Mouse (Mus musculus) hindbrain, embryonic 10.5 days (tissue): ENCODE data around the gene Usp38. TPM values are rescaled to one million over a fixed set of nuclear protein-coding genes. Genes with fewer than 3 reads are reported as not detected.

Experiments
- DNase-seq: peaks from one replicate; pipeline ENCODE4 v3.0.0-alpha.2; 2017; ENCODE audit warnings: low spot score
- H3K27ac ChIP-seq: fragments of 300-500 bp; sonication (generic); 2 replicates; pipeline ENCODE4 v1.5.1; 2016; ENCODE audit warnings: mild to moderate bottlenecking, moderate library complexity
- H3K27me3 ChIP-seq: fragments of 300-500 bp; sonication (generic); 2 replicates; pipeline ENCODE4 v1.6.1; 2016; ENCODE audit warnings: mild to moderate bottlenecking; ENCODE audit not compliant: poor library complexity, insufficient read depth, severe bottlenecking
- H3K36me3 ChIP-seq: fragments of 300-500 bp; sonication (generic); 2 replicates; pipeline ENCODE4 v1.6.1; 2016; ENCODE audit warnings: mild to moderate bottlenecking, moderate library complexity
- H3K4me1 ChIP-seq: fragments of 300-500 bp; sonication (generic); replicated peaks from 2 replicates; pipeline ENCODE4 v1.6.1; 2016; ENCODE audit warnings: mild to moderate bottlenecking
- H3K4me3 ChIP-seq: fragments of 300-500 bp; sonication (generic); 2 replicates; pipeline ENCODE4 v1.5.1; 2016; ENCODE audit warnings: mild to moderate bottlenecking, moderate library complexity
- H3K9me3 ChIP-seq: fragments of 300-500 bp; sonication (generic); 2 replicates; pipeline ENCODE4 v1.6.1; 2016; ENCODE audit warnings: mild to moderate bottlenecking, moderate library complexity
- WGBS: fragments of 180-500 bp; shearing (Covaris S2); methylation state at CpG from one replicate; pipeline ENCODE4 v1.1.7; 2016; 5-methylcytosine and 5-hydroxymethylcytosine counted together
- polyA plus RNA-seq: library from polyadenylated mRNA; unstranded; fragments of >200 nt; fragmentation: Nextera tagmentation; extraction: Ambion mirVana; gene quantifications from 2 replicates; pipeline ENCODE4 v1.2.1, GENCODE M21; 2016

Gene Usp38
- polyA plus RNA-seq, 1 experiment from 2014 or later = 24.2 TPM

DNA sequence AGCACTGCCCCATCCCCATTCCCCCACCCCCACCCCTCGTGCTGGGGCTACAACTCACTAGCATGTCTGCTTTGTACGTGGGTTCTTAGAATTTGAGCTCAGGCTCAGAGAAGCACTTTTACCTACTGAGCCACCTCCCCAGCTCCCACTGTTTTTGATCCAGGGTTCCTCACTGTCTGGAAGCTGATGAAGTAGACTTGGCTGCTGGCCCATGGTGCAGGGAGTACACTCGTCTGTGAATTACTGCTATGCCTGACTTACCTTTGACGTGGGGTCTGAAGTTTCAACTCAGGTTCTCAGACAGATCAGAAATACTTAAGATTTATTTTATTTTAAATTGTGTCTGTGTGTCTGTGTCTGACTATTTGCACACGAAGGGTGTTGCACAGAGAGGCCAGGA is 57.0 kb downstream of the Usp38 start:
- H3K4me3 ChIP-seq = no peak overlapping the region
- peaks cover 19% of the 10 kb centered on the region for H3K9me3 ChIP-seq
- DNase-seq = no peak
- H3K27ac ChIP-seq = no peak overlapping the region
- 82% methylated on average over 5 of the region's 5 CpGs for WGBS
- peaks cover 3% of the 10 kb centered on the region; the same call in 1 of the 2 replicates for H3K4me1 ChIP-seq
- no peaks in the 10 kb centered on the region for H3K27me3 ChIP-seq
- no peaks in the 10 kb centered on the region for H3K36me3 ChIP-seq

DNA sequence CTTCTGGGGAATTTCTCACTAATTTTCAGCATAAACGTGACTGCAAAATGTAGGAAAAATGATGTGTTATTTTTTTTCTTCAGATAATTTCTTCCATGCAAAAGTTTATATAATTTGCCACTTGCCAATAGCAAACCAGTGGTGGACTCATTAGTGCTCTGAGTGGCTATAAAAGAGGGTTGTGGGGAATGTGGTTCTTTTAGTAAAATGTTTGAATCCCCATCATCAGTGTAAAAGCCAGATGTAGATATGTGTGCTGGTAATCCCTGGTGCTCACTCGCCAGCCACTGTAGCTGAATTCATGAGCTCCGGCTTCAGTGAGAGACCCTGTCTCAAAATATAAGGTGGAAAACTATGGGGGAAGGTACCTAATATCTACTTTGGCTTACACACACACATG is 61.8 kb downstream of the Usp38 start:
- Histone ChIP-seq H3K4me3 (no peak overlapping the region), H3K27ac (no peak overlapping the region), H3K9me3 (peaks cover 19% of the 10 kb centered on the region), H3K4me1 (peaks cover 20% of the 10 kb centered on the region), H3K27me3 (no peaks in the 10 kb centered on the region), H3K36me3 (no peaks in the 10 kb centered on the region)
- 89% methylated on average over 3 of the region's 3 CpGs for WGBS
- no peak for DNase-seq

DNA sequence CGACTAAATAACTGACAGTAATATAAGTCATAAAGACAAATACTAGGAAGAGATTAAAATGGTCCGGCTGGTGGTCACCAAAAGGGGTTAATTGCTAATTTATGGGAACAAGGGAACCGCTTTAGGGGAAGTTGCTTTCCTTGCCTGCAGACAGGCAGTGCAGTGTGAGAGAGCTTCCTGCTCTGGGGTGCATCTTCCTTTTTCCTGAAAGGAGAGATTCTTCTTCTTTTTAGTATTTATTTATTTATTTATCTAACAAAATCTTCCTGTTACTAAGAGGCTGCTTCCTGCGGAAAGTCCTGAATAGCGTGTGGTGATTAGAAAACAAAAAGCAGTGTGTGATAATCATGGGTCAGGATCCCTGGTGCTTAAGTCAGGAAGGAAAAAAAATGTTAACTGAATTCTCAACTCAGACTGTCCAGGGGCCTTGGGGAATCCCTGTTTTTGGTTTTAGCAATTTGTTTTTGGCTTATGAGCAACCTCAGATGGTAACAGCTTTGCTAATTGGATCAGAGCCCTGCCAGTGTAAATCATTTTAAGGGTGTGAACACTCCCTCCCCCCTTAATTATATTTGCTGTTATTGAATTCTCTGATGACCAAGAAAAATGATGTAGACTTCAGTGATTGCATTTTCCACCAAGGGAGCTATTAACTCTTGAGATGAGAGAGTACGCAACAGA is 62.4 kb downstream of the Usp38 start:
- Histone ChIP-seq H3K9me3 (peaks cover 19% of the 10 kb centered on the region), H3K27ac (no peak overlapping the region), H3K36me3 (no peaks in the 10 kb centered on the region), H3K4me1 (peaks cover 20% of the 10 kb centered on the region), H3K4me3 (no peak overlapping the region), H3K27me3 (no peaks in the 10 kb centered on the region)
- WGBS = 66% methylated on average over 6 of the region's 6 CpGs
- no peak for DNase-seq

DNA sequence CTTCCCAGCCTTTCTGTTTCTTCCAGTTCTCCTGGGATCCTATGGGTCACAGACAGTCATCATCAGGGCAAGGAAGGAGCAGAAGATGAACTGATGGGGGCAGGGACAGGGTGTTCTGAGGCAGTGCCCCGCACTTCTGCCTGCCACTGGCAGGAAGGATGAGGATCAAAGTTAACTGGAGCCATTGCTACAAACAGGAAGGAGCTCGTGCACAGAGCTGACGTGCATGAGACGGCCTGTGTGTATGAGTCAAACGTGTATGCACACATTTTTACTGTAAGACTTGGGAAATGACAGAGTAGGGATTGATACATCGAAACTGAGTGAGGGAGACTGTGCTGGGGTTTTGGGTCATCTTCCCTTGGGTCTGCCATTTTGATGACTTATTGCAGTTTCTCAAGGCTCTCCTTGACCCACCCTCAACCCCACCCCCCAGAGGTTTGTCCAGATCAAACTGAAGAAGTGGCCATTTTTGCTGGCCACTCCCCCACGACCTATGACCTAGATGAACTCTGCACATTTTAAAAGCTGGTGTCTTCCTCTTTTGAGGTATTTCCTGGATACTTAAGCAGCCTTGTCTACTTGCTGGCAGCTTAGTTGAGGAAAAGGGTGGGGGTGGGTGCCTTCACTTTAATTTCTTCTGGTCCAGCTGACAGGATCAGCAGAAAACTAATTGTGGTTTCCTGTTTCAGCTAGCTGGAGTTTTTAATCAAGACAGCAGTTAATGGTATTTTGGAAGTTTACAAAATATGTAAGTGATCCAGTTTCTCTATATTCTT is 66.1 kb downstream of the Usp38 start:
- peaks cover 20% of the 10 kb centered on the region for H3K4me1 ChIP-seq
- WGBS = 74% methylated on average over 7 of the region's 7 CpGs
- no peaks in the 10 kb centered on the region for H3K27me3 ChIP-seq
- H3K4me3 ChIP-seq = no peak overlapping the region
- H3K9me3 ChIP-seq = no peaks in the 10 kb centered on the region
- no peaks in the 10 kb centered on the region for H3K36me3 ChIP-seq
- DNase-seq = no peak
- H3K27ac ChIP-seq = no peak overlapping the region

DNA sequence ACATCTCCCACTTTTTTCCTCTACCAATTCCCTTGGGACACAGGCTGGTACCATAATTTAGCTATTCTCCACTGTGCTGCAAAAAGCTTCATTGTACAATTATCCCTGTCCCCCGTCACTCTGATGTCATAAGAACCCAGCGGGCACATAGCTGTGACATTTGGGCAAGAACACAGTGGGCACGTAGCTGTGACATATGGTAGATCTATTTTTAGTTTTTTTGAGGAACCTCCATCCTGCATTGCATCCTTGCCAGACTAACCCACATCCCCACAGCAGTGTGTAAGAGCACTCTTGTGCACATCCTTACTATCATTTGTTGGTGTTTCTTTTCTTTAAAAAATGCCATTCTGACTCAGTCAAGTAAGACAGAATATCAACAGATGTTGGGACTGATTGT is 71.0 kb downstream of the Usp38 start:
- no peak for DNase-seq
- H3K9me3 ChIP-seq = no peaks in the 10 kb centered on the region
- H3K4me3 ChIP-seq = no peak overlapping the region
- H3K27ac ChIP-seq = no peak overlapping the region
- 94% methylated on average over 3 of the region's 3 CpGs for WGBS
- H3K4me1 ChIP-seq = peaks cover 5% of the 10 kb centered on the region; the same call in 1 of the 2 replicates
- no peaks in the 10 kb centered on the region for H3K36me3 ChIP-seq
- no peaks in the 10 kb centered on the region for H3K27me3 ChIP-seq

DNA sequence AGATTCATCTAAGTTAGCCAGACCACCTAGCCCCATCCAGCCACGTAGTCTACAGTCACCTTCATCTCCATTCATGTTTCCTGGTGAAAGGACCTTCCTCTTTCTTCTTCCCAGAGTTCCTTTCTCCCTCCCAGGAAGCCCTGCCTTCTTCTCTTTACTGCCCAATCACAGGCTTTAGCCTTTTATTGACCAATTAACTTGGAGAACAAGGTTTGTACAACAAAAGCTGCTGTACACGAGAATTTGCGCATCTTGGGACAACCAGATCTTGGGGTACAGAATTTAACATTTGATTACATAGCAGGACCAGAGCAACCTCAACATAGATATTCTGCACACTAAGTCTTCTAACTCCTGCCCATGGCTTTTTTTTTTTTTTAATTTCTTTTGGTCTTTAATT is 73.1 kb downstream of the Usp38 start:
- Histone ChIP-seq H3K9me3 (no peaks in the 10 kb centered on the region), H3K27ac (no peak overlapping the region), H3K4me1 (no peaks in the 10 kb centered on the region), H3K4me3 (no peak overlapping the region), H3K36me3 (no peaks in the 10 kb centered on the region), H3K27me3 (no peaks in the 10 kb centered on the region)
- DNase-seq = no peak
- 94% methylated on average over 3 of the region's 3 CpGs for WGBS

DNA sequence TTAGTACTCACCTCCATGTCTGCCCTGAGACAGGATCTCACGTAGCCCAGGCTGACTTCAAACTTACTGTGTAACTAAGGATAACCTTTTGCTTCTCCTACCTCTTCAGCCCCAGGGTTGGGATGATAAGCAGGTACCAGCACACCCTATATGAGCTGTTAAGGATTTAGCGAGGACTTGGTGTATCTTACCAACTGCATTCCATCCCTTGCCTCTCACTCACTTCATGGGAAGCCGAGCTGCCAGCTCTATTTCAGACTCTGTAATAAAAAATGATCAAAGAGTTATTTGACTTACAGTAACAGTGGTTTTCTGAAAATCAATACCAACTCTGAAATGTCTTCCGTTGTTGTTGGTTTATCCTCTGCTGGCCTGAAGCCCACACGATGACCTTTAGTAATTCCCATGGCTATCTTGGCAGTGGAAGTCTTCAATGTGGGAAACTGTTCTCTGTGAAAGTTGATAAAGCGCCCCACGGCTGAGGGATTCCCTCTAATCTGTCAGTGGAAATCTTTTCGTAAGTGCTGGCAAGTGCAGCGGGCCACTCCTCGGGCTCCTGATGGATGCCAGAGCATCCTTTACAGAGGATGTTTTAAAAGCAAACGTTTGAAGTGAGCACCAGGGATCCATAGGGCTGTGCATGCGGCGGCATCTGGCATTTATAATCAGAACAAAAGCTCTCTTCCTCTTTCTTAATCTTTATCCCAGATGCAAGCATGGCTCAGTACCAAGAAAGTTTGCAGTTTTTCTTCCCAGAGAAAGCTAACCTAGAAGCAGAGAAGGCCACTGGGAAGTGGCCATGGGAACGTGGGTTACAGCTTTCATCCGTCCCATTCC is 76.7 kb downstream of the Usp38 start:
- H3K36me3 ChIP-seq = no peaks in the 10 kb centered on the region
- no peaks in the 10 kb centered on the region for H3K4me1 ChIP-seq
- WGBS = 74% methylated on average over 15 of the region's 15 CpGs
- H3K4me3 ChIP-seq = no peak overlapping the region
- no peaks in the 10 kb centered on the region for H3K9me3 ChIP-seq
- no peak for DNase-seq
- no peaks in the 10 kb centered on the region for H3K27me3 ChIP-seq
- no peak overlapping the region for H3K27ac ChIP-seq

Other genes starting within 250 kb of the Usp38 start
- gene Gab1, start 134.4 kb downstream of the Usp38 start, polyA plus RNA-seq = 14.5 and 15.8 TPM in 2 replicates